Mouse (Mus musculus): Measurements from ENCODE around the gene Gm5726. TPM values are rescaled to one million over a fixed set of nuclear protein-coding genes. Genes with fewer than 3 reads are reported as not detected.

The Gm5726 gene
- not detected for polyA plus RNA-seq (2014; fragmentation: Illumina TruSeq; extraction: RNeasy Lipid Tissue Mini Kit (QIAGEN cat#74804); ENCODE audit: low read depth, low replicate concordance)

DNA sequence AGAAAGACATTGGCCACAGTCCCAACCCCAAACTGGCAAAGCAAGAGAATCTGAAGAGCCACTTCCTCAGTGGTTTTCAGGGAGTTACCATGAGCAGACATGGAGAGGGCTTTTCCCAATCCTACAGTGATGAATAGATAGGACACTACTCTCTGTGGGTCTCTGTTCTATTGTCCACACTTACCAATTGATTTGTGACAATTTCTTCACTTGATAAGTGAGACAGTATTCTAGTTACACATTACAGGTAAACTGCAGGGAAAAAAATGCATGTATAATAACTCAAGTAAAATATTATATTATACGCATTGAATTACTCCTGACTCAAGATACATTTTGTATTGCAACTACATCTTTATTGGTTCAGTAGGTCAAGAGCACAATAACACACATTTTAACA is at the start of gene Gm5726:
Gm5726 (minus strand) TSS at position 101 of the 400 bp plus-strand sequence.

DNA sequence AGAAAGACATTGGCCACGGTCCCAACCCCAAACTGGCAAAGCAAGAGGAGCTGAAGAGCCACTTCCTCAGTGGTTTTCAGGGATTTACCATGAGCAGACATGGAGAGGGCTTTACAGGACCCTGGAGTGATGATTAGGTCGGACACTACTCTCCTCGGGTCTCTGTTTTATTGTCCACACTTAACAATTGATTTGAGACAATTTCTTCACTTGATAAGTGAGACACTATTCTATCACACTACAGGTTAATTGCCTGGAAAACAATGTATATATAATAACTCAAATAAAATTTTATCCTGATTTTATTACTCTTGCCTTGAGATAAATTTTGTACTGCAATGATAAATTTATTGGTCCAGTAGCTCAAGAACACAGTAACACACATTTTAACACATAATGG is 30.6 kb upstream of the Gm5726 start, which contains the start of gene Gm4141:
Gm4141 (minus strand) TSS at position 101 of the 400 bp plus-strand sequence.

GRCm38 (mm10) chr7:20533537-20533936 is 12.0 kb downstream of the Gm5726 start, which contains the start of gene Vmn1r104:
Gene Vmn1r104 (plus strand): TSS chr7:20533837.

DNA sequence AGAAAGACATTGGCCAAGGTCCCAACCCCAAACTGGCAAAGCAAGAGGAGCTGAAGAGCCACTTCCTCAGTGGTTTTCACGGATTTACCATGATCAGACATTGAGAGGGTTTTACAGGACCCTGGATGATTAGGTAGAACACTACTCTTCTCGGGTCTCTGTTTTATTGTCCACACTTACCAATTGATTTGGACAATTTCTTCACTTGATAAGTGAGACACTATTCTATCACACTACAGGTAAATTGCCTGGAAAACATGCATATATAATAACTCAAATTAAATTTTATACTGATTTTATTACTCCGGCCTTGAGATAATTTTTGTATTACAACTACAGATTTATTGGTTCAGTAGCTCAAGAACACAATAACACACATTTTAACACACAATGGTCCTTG is 35.1 kb downstream of the Gm5726 start, which contains the start of gene Vmn1r103:
Vmn1r103 (minus strand) TSS at position 101 of the 400 bp plus-strand sequence.

Other genes starting within 250 kb of the Gm5726 start
- gene Gm4133, start 211.7 kb downstream of the Gm5726 start, polyA plus RNA-seq (2014; fragmentation: Illumina TruSeq; extraction: RNeasy Lipid Tissue Mini Kit (QIAGEN cat#74804); ENCODE audit: low read depth, low replicate concordance): not detected
- not detected for gene Gm5728, start 170.3 kb downstream of the Gm5726 start, polyA plus RNA-seq (2014; fragmentation: Illumina TruSeq; extraction: RNeasy Lipid Tissue Mini Kit (QIAGEN cat#74804); ENCODE audit: low read depth, low replicate concordance)
- gene Vmn1r100, start 127.8 kb downstream of the Gm5726 start, polyA plus RNA-seq (2014; fragmentation: Illumina TruSeq; extraction: RNeasy Lipid Tissue Mini Kit (QIAGEN cat#74804); ENCODE audit: low read depth, low replicate concordance): not detected
- not detected for gene Vmn1r101, start 103.2 kb downstream of the Gm5726 start, polyA plus RNA-seq (2014; fragmentation: Illumina TruSeq; extraction: RNeasy Lipid Tissue Mini Kit (QIAGEN cat#74804); ENCODE audit: low read depth, low replicate concordance)
- gene Gm10670, start 70.8 kb downstream of the Gm5726 start, polyA plus RNA-seq (2014; fragmentation: Illumina TruSeq; extraction: RNeasy Lipid Tissue Mini Kit (QIAGEN cat#74804); ENCODE audit: low read depth, low replicate concordance): not detected
- not detected for gene Vmn1r103, start 35.2 kb downstream of the Gm5726 start, polyA plus RNA-seq (2014; fragmentation: Illumina TruSeq; extraction: RNeasy Lipid Tissue Mini Kit (QIAGEN cat#74804); ENCODE audit: low read depth, low replicate concordance)
- not detected for gene Vmn1r104, start 11.9 kb downstream of the Gm5726 start, polyA plus RNA-seq (2014; fragmentation: Illumina TruSeq; extraction: RNeasy Lipid Tissue Mini Kit (QIAGEN cat#74804); ENCODE audit: low read depth, low replicate concordance)
- not detected for gene Gm4141, start 30.5 kb upstream of the Gm5726 start, polyA plus RNA-seq (2014; fragmentation: Illumina TruSeq; extraction: RNeasy Lipid Tissue Mini Kit (QIAGEN cat#74804); ENCODE audit: low read depth, low replicate concordance)
- gene Gm4513, start 53.3 kb upstream of the Gm5726 start, polyA plus RNA-seq (2014; fragmentation: Illumina TruSeq; extraction: RNeasy Lipid Tissue Mini Kit (QIAGEN cat#74804); ENCODE audit: low read depth, low replicate concordance): not detected
- not detected for gene Vmn1r107, start 123.2 kb upstream of the Gm5726 start, polyA plus RNA-seq (2014; fragmentation: Illumina TruSeq; extraction: RNeasy Lipid Tissue Mini Kit (QIAGEN cat#74804); ENCODE audit: low read depth, low replicate concordance)
- gene Vmn1r111, start 157.5 kb upstream of the Gm5726 start, polyA plus RNA-seq (2014; fragmentation: Illumina TruSeq; extraction: RNeasy Lipid Tissue Mini Kit (QIAGEN cat#74804); ENCODE audit: low read depth, low replicate concordance): not detected
- not detected for gene Gm10668, start 184.9 kb upstream of the Gm5726 start, polyA plus RNA-seq (2014; fragmentation: Illumina TruSeq; extraction: RNeasy Lipid Tissue Mini Kit (QIAGEN cat#74804); ENCODE audit: low read depth, low replicate concordance)
- gene Vmn1r112, start 225.4 kb upstream of the Gm5726 start, polyA plus RNA-seq (2014; fragmentation: Illumina TruSeq; extraction: RNeasy Lipid Tissue Mini Kit (QIAGEN cat#74804); ENCODE audit: low read depth, low replicate concordance): not detected
- not detected for gene Vmn1r113, start 241.5 kb upstream of the Gm5726 start, polyA plus RNA-seq (2014; fragmentation: Illumina TruSeq; extraction: RNeasy Lipid Tissue Mini Kit (QIAGEN cat#74804); ENCODE audit: low read depth, low replicate concordance)